Mouse (Mus musculus) ovary, adult 2 months (tissue): ENCODE data around the gene Plekhg1. TPM values are rescaled to one million over a fixed set of nuclear protein-coding genes. Genes with fewer than 3 reads are reported as not detected.

Experiments
- polyA plus RNA-seq: library from polyadenylated mRNA; depleted of rRNA; stranded (reverse); fragments of >200 nt; gene quantifications from 2 replicates; pipeline ENCODE4 v1.2.3, GENCODE M21; 2012; rRNA removed

Plekhg1 gene
- 5.7 and 6.6 TPM in 2 replicates for polyA plus RNA-seq

DNA sequence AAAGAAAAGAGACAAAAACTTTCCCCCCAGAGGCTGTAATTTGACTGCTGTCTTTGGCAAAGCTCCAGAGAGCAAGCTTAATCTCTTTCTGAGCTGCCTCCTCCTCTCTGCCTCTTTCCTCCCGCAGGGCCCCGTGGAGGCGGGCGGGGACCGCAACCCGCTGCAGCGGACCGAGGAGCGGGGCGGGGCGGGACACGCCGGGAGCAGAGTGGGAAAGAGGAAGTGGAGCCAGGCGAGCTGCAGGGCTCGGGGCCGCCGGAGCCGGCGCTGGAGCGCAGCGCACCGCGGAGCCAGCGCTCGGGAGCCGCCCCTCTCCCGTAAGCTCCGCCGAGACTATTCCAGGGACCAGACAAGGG is at the start of gene Plekhg1:
Gene Plekhg1 (plus strand): TSS at position 217 of the 356 bp plus-strand sequence.

DNA sequence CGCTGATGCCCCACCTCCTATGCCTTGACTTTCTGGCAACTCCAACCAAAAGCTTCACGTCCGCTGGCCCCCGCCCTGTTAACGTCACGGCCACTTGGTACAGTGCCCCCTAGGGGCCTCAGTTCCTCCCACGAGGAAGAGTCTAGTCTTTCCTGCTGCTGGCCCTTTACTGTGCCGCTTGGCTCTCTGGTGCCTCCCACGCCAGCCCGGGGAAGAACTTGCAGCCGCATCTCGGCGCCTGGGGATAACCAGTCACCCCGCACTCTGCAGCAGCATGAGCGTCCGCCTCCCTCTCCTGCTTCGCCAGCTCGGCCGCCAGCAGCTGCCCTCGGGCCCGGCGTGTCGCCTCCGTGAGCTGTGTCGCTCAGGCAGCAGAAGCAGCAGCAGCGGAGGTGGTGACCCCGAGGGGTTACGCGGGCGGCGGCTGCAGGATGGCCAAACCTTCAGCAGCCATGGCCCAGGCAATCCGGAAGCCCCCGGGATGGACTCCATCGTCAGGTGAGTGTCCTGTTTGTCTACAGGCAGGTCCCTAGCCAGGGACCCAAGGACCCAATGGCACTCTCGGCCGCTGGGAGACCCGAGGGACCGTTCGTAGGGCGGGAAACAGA is 232.9 kb downstream of the Plekhg1 start, which contains the start of gene Mthfd1l:
Gene Mthfd1l (plus strand): TSS at position 138 of the 608 bp plus-strand sequence.

Other genes with a start within 250 kb of the Plekhg1 start
- 0.10 and 0.21 TPM in 2 replicates for gene Iyd, start 200.1 kb upstream of the Plekhg1 start, polyA plus RNA-seq
- 3.7 and 4.1 TPM in 2 replicates for gene Mthfd1l, start 232.8 kb downstream of the Plekhg1 start, polyA plus RNA-seq